Mouse (Mus musculus) liver, embryonic 14.5 days (tissue): ENCODE measurements around the gene Ogfod1.

Experiments
- CTCF ChIP-seq: IDR thresholded peaks from 2 replicates; pipeline ENCODE4 v1.5.1; 2016; ENCODE audit warnings: antibody characterized with exemption, low read depth, control low read depth
- EP300 ChIP-seq: IDR thresholded peaks from 2 replicates; pipeline ENCODE4 v1.6.1; 2016; ENCODE audit warnings: antibody characterized with exemption, low read depth

GRCm38 (mm10) chr8:94033601-94034000 is 3.4 kb upstream of the Ogfod1 start:
- TF ChIP-seq CTCF (no peak), EP300 (no peak)
